Mouse (Mus musculus) right cerebral cortex, postnatal 25 days (tissue): Measurements from ENCODE around the gene Slc22a18.

Experiments used
- DNase-seq: peaks from one replicate; pipeline ENCODE4 v3.0.0; 2022

Slc22a18 gene

GRCm38 (mm10) chr7:143463865-143464415 is 9.6 kb upstream of the Slc22a18 start:
- DNase-seq, result peak; percentile 72

- DNase-seq, result peak; percentile 29
These were observed 8.6 kb upstream of the Slc22a18 start for GRCm38 (mm10) chr7:143464811-143465560.

DNA sequence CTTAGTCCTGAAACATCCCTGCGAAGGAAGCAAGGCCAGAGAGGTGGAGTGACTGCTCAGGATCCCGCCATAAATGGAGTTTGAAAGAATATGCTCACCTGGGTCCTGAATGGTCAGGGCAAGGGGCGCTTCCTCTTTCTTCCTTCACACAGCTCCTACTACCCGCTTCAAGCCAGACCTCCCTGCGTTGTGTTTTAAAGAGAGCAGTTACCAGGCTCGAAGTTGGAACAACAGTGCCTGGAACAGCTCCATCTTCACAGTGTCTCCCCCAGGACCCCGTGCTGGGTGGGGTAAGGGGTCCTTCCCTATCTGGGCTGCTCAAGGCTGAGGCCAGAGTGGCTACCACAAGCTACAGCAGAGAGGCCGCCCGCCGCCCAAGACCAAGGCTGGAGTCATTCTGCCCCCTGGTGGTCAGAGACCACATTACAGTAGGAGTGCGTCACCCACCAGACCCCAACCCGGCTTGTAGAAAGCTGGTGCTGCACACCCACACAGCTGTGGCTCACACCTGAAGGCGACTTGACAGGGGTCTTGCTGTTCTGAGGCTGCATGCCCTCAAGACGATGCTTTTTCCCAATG is 7.3 kb upstream of the Slc22a18 start:
- DNase-seq, result peak; percentile 75

DNA sequence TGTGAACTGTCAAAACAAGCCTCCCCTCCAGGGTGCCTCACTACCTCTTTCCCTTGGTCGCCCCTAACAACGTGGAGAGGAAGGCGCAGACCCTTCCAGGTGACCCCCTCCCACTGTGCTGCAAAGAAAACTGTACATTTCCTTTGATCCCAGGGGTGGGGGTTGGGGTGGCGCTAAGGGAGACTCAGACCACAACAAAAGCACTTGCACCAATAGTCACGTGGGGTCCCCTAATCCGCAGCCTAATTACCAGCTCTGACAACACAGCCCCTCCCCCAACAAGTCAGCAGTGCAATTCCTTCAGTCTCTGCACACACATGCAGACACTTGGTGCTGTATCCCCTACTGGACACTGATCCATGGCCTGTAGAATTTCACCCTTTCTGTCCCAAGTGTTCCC is 5.8 kb upstream of the Slc22a18 start:
- DNase-seq, result no peak

- DNase-seq, result peak; percentile 74
These were observed 3.6 kb upstream of the Slc22a18 start for GRCm38 (mm10) chr7:143469946-143470345.

DNA sequence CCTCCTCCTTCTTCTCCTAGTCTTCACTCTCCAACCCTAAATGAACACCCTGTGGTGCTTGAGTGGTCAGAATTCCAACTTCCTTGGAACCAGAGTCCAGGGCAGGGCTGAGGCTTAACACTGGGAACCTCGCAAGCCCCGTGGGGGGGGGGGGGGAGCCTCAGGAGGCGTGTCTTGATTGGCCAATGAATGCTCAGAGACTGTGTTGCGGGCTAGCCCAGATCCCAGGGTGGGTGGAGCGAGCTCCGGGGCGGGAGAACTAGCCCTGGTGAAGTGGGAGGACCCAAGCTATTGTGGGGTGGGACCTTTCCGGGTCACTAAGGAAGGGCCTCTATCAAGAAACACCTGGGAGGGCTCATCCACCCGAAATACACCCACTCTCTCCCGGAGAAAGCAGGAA is 1.3 kb downstream of the Slc22a18 start:
- DNase-seq, result no peak

DNA sequence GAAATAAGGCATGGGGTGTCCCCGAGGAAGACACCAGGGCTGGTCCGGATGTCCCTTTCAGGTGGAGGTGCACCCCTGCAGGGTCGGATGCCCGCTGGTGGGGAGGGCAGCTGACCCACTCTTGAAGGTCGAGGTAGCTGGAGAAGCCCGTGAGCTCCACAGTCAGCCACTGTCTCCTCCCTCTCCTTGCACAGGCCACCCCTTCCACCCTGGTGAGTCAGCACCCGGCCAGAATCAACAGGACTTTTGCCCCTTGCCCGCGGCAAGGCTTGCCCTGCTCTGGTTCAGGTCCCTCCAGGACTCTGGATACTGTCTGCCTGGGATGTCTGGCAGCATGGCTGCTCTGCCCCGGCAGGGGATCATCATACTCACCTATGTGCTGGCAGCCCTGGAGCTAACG is 2.3 kb downstream of the Slc22a18 start:
- no peak for DNase-seq

GRCm38 (mm10) chr7:143476702-143477335 is 3.3 kb downstream of the Slc22a18 start:
- DNase-seq, result no peak

DNA sequence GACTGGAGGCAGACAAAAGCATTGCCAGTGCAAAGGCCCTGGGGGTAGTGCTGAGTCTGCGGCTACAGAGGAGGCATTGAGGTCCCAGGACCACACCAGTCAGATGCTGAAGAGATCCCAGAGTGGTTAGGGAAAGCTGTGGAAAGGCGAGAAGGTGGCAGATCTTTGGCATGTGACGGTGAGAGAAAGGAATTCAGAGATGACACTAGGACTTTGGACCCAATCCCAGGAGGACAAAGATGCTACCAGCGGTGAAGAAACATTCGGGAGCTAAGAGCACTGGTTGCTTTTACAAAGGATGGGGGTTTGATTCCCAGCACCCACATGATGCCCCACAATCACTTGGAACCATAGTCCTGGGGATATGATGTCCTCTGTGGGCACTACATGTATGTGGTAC is 4.3 kb downstream of the Slc22a18 start:
- no peak for DNase-seq

- DNase-seq, result no peak
These were observed 7.0 kb downstream of the Slc22a18 start for GRCm38 (mm10) chr7:143480498-143480897.

DNA sequence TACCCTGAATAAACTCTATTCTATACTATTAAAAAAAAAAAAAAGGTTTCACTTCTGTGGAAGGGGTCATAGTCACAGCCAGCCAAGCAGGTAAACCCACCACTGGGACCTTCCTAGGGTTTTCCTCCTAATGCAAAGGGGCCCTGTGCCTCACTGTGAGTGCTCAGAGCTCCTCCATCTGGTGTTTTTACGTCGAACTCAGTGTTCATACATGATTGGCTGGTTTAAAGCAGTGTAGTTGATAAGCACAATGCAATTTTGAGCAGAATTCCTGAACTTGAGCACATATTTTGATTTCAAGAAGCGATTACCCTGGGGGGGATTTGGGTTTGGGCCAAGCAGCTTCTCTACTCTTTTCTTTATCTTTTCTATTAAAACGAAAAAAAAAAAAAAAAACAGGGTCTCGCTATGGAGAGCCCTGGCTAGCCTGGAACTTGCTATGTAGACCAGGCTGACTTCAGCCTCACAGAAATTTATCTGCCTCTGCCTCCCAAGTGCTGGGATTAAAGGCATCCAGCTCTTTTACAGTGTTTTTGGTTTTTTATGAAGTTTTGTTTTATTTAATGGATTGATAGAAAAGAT is 8.4 kb downstream of the Slc22a18 start:
- no peak for DNase-seq

GRCm38 (mm10) chr7:143482541-143482940 is 9.0 kb downstream of the Slc22a18 start:
- no peak for DNase-seq

- no peak for DNase-seq
These were observed 16.2 kb downstream of the Slc22a18 start for GRCm38 (mm10) chr7:143489735-143490134.

DNA sequence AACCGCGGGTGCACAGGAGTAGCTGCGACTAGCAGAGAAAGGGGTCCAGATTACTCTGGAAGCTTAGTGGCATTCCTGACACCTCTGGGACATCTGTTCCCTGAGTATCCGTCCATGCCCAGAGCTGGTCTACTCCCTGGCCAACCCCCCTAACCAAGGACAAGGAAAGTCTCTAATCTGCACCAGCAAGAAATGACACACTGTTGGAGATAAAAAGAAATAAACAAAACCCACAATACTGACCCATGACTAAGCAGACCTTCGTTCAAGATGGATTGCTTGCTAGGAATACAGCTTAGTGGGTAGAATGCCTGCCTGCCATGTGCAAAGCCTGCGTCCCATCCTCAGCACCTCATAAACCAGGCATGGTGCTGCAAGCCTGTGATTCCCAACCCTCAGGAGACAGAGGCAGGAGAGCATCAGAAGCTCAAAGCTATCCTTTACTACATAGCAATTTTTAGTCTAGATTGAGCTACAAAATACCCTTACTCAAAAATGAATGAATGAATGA is 20.1 kb downstream of the Slc22a18 start:
- DNase-seq, result no peak

DNA sequence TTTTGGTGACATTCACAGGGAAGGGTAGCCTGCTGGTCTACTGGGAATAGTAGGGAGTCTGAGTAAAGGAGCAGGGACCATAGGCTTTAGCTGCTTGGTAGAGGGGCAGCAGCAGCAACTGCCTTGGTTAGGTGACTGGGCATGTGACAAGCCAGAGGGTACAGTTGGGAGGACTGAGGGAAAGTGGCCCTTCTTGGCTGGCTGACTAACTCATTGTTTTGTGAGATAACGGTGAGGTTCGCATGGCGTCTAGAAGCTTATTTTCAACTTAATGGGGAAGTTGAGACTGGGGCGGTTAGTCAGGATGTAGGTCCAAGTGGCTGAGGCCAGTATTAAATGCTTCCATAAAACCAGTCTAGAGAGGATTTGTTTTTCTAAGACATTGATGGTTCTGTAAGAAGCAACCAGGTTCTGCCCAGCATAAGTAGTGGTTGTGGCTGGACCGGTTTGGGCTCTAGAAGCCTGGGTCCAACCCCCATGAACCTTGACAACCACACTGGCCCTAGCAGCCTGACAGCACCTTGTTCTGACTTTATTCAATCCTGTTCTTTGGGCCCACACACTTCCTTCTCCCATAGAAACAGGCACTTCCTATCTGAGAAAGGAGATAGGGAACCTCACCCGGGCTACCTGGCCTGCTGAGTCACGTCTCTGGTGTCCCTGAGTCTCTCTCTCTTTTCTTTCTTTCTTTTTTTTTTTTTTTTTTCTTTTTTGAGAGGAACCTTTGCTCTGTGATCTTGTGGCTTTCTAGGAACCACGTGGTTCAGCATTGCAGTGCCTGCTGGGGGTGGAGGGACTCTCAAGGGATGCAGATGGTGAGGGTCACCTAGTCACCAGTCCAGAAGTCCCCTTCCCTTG is 21.8 kb downstream of the Slc22a18 start:
- no peak for DNase-seq

- no peak for DNase-seq
These were observed 25.0 kb downstream of the Slc22a18 start for GRCm38 (mm10) chr7:143498584-143498983.

DNA sequence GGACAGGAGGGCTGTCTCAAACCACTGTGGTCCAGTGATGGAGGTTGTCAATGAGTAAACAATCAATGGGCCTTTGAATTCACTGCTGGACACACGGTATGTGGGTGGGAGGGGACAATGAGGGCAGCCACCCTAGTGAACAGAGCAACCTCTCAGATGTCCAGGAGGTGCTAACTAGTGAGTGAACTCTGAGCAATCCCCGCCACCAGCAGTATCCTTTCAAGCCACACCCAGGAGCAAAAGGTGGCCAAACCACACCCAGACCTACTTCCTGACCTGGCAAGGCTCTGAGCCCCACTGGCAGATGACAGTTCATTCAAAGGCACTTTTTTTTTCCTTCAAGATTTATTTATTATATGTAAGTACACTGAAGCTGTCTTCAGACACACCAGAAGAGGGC is 27.4 kb downstream of the Slc22a18 start:
- no peak for DNase-seq

GRCm38 (mm10) chr7:143501643-143502417 is 28.3 kb downstream of the Slc22a18 start:
- DNase-seq, result peak; percentile 27

GRCm38 (mm10) chr7:143502418-143503200 is 29.1 kb downstream of the Slc22a18 start, which contains the start of gene Phlda2:
Gene Phlda2 (minus strand): TSS chr7:143503150.
- DNase-seq, result no peak

DNA sequence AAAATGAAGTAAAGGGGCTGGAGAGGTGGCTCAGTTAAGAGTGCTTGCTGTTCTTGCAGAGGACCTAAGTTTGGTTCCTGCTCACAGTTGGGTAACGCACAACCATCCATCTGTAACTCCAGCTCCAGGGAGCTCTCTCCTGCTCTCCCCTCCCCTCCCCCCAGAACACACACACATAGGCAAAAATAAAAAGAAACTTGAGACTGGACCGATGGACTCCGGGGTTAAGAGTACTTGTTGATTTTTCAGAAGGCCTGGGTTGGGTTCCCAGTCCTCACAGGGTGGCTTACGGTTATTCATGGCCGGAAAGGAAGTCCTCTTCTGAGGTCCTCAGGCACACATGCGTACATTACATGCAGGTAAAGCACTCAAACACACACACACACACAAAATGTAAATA is 30.4 kb downstream of the Slc22a18 start:
- DNase-seq, result no peak

GRCm38 (mm10) chr7:143505411-143505810 is 31.9 kb downstream of the Slc22a18 start:
- DNase-seq, result no peak
